Mouse (Mus musculus) pancreas, adult 10 weeks (tissue): Measurements from ENCODE around the gene Brcc3. TPM values are rescaled to one million over a fixed set of nuclear protein-coding genes. Genes with fewer than 3 reads are reported as not detected.

Source experiments
- polyA plus RNA-seq: library from polyadenylated mRNA; stranded (reverse); fragments of 350-450 nt; fragmentation: Illumina TruSeq; extraction: RNeasy Lipid Tissue Mini Kit (QIAGEN cat#74804); gene quantifications from one replicate; pipeline ENCODE4 v1.2.3, GENCODE M21; 2015; ENCODE audit warnings: low read depth, low replicate concordance; ENCODE audit not compliant: insufficient read depth

Gene Brcc3
- 5.9 TPM for polyA plus RNA-seq

GRCm38 (mm10) chrX:75415936-75416785, at the start of gene Brcc3, which contains the start of the genes Cmc4 and Mtcp1:
Gene Brcc3 (plus strand): TSS chrX:75416628.
Gene Cmc4 (minus strand): TSS chrX:75416584.
Gene Mtcp1 (minus strand): TSS chrX:75416588.

GRCm38 (mm10) chrX:75382195-75382771, 34.1 kb upstream of the Brcc3 start, which contains the start of the genes Fundc2 and F8:
Gene Fundc2 (plus strand): TSS chrX:75382399.
Gene F8 (minus strand): TSS chrX:75382615.

Other genes starting within 250 kb of the Brcc3 start
- 5.3 TPM for gene Fundc2, start 34.2 kb upstream of the Brcc3 start, polyA plus RNA-seq
- 0.46 TPM for gene F8, start 34.0 kb upstream of the Brcc3 start, polyA plus RNA-seq
- 5.4 TPM for gene Cmc4, start within 50 bp of the Brcc3 start, polyA plus RNA-seq
- gene Mtcp1, start within 50 bp of the Brcc3 start, polyA plus RNA-seq, result 6.0 TPM
- gene Vbp1, start 97.7 kb downstream of the Brcc3 start, polyA plus RNA-seq, result 9.4 TPM
- 2.1 TPM for gene Rab39b, start 161.6 kb downstream of the Brcc3 start, polyA plus RNA-seq